Mouse (Mus musculus) neural tube, embryonic 12.5 days (tissue): ENCODE measurements at regions not wholly inside any gene's neighbourhood (a gene's known extent, or its start where the extent isn't known, plus 50 kb on each side); places are given as distances from the start of the nearest gene placed in this dataset.

ENCODE experiments used
- ATAC-seq: fragments of 200-750 bp; cut with Nextera tagmentation; 2 replicates; pipeline ENCODE4 v1.8.0; 2017; ENCODE audit warnings: low read depth, mild to moderate bottlenecking, moderate TSS enrichment, moderate library complexity; ENCODE audit not compliant: low FRiP score
- H3K27ac ChIP-seq: fragments of 300-500 bp; sonication (generic); 2 replicates; pipeline ENCODE4 v1.5.1; 2016
- H3K27me3 ChIP-seq: fragments of 300-500 bp; sonication (generic); replicated peaks from 2 replicates; pipeline ENCODE4 v1.6.1; 2016; ENCODE audit warnings: mild to moderate bottlenecking
- H3K36me3 ChIP-seq: fragments of 300-500 bp; sonication (generic); 2 replicates; pipeline ENCODE4 v1.6.1; 2016; ENCODE audit warnings: mild to moderate bottlenecking
- H3K4me1 ChIP-seq: fragments of 300-500 bp; sonication (generic); 2 replicates; pipeline ENCODE4 v1.6.1; 2016
- H3K4me2 ChIP-seq: fragments of 300-500 bp; sonication (generic); replicated peaks from 2 replicates; pipeline ENCODE4 v1.6.1; 2016; ENCODE audit warnings: mild to moderate bottlenecking
- H3K4me3 ChIP-seq: fragments of 300-500 bp; sonication (generic); 2 replicates; pipeline ENCODE4 v1.5.1; 2016
- H3K9ac ChIP-seq: fragments of 300-500 bp; sonication (generic); 2 replicates; pipeline ENCODE4 v1.6.1; 2016; ENCODE audit warnings: mild to moderate bottlenecking
- H3K9me3 ChIP-seq: fragments of 300-500 bp; sonication (generic); 2 replicates; pipeline ENCODE4 v1.6.1; 2016; ENCODE audit warnings: mild to moderate bottlenecking
- WGBS: fragments of 180-500 bp; shearing (Covaris S2); methylation state at CpG from one replicate; pipeline ENCODE4 v1.1.7; 2016; 5-methylcytosine and 5-hydroxymethylcytosine counted together

GRCm38 (mm10) chr12:68579909-68580308, 579.1 kb downstream of the Rps29 start:
- no peaks in the 10 kb centered on the region for H3K9me3 ChIP-seq
- H3K27ac ChIP-seq: no peak overlapping the region
- 32% methylated on average over 5 of the region's 5 CpGs for WGBS
- H3K9ac ChIP-seq: no peak overlapping the region
- no peaks in the 10 kb centered on the region for H3K4me1 ChIP-seq
- no peak overlapping the region for H3K4me2 ChIP-seq
- H3K4me3 ChIP-seq: no peak overlapping the region
- H3K36me3 ChIP-seq: no peaks in the 10 kb centered on the region
- no peaks in the 10 kb centered on the region for H3K27me3 ChIP-seq
- no peak for ATAC-seq

- Histone ChIP-seq H3K4me1 (no peaks in the 10 kb centered on the region), H3K9me3 (no peaks in the 10 kb centered on the region), H3K4me3 (no peak overlapping the region), H3K36me3 (no peaks in the 10 kb centered on the region), H3K27ac (no peak overlapping the region), H3K27me3 (no peaks in the 10 kb centered on the region), H3K4me2 (no peak overlapping the region), H3K9ac (no peak overlapping the region)
- peak; percentile 66 for ATAC-seq
- 47% methylated on average over 6 of the region's 6 CpGs for WGBS
Measured at GRCm38 (mm10) chr12:68577453-68577852, 581.5 kb downstream of the Rps29 start.

GRCm38 (mm10) chr12:68576855-68577254, 582.1 kb downstream of the Rps29 start:
- whole genome bisulfite sequencing: 69% methylated on average over 7 of the region's 7 CpGs
- Histone ChIP-seq H3K27me3 (no peaks in the 10 kb centered on the region), H3K36me3 (no peaks in the 10 kb centered on the region), H3K4me2 (no peak overlapping the region), H3K4me1 (no peaks in the 10 kb centered on the region), H3K9ac (no peak overlapping the region), H3K9me3 (no peaks in the 10 kb centered on the region), H3K4me3 (no peak overlapping the region), H3K27ac (no peak overlapping the region)
- no peak for ATAC-seq

GRCm38 (mm10) chr12:68554943-68555627, 603.9 kb downstream of the Rps29 start:
- no peak overlapping the region for H3K9ac ChIP-seq
- H3K4me1 ChIP-seq: no peaks in the 10 kb centered on the region
- no peak overlapping the region for H3K4me2 ChIP-seq
- H3K36me3 ChIP-seq: no peaks in the 10 kb centered on the region
- ATAC-seq: no peak
- no peak overlapping the region for H3K27ac ChIP-seq
- no peaks in the 10 kb centered on the region for H3K27me3 ChIP-seq
- no peak overlapping the region for H3K4me3 ChIP-seq
- H3K9me3 ChIP-seq: no peaks in the 10 kb centered on the region
- WGBS: 65% methylated on average over 7 of the region's 7 CpGs

GRCm38 (mm10) chr12:68554292-68554691, 604.7 kb downstream of the Rps29 start:
- 54% methylated on average over 2 of the region's 2 CpGs for WGBS
- Histone ChIP-seq H3K4me3 (no peak overlapping the region), H3K9me3 (no peaks in the 10 kb centered on the region), H3K36me3 (no peaks in the 10 kb centered on the region), H3K27ac (no peak overlapping the region), H3K4me1 (no peaks in the 10 kb centered on the region), H3K9ac (no peak overlapping the region), H3K4me2 (no peak overlapping the region), H3K27me3 (no peaks in the 10 kb centered on the region)
- ATAC-seq: no peak

- Histone ChIP-seq H3K4me2 (no peak overlapping the region), H3K4me3 (no peak overlapping the region), H3K9ac (no peak overlapping the region), H3K4me1 (no peaks in the 10 kb centered on the region), H3K36me3 (no peaks in the 10 kb centered on the region), H3K27ac (no peak overlapping the region), H3K27me3 (no peaks in the 10 kb centered on the region), H3K9me3 (no peaks in the 10 kb centered on the region)
- ATAC-seq: no peak
- WGBS: 42% methylated on average over 3 of the region's 3 CpGs
Measured at GRCm38 (mm10) chr12:68541811-68542210, 617.2 kb downstream of the Rps29 start.

GRCm38 (mm10) chr12:68500794-68501193, 658.2 kb downstream of the Rps29 start:
- H3K4me3 ChIP-seq: no peak overlapping the region
- WGBS: 82% methylated on average over 4 of the region's 4 CpGs
- no peak overlapping the region for H3K9ac ChIP-seq
- no peak overlapping the region for H3K27ac ChIP-seq
- H3K27me3 ChIP-seq: no peaks in the 10 kb centered on the region
- no peak for ATAC-seq
- no peaks in the 10 kb centered on the region for H3K9me3 ChIP-seq
- no peak overlapping the region for H3K4me2 ChIP-seq
- H3K36me3 ChIP-seq: no peaks in the 10 kb centered on the region
- H3K4me1 ChIP-seq: no peaks in the 10 kb centered on the region

GRCm38 (mm10) chr12:68463032-68463431, 696.0 kb downstream of the Rps29 start:
- H3K27me3 ChIP-seq: no peaks in the 10 kb centered on the region
- H3K4me3 ChIP-seq: no peak overlapping the region
- no peaks in the 10 kb centered on the region for H3K36me3 ChIP-seq
- H3K4me2 ChIP-seq: no peak overlapping the region
- WGBS: 57% methylated on average over 4 of the region's 4 CpGs
- H3K27ac ChIP-seq: no peak overlapping the region
- H3K4me1 ChIP-seq: no peaks in the 10 kb centered on the region
- no peak for ATAC-seq
- H3K9me3 ChIP-seq: no peaks in the 10 kb centered on the region
- H3K9ac ChIP-seq: no peak overlapping the region

GRCm38 (mm10) chr12:68458196-68458595, 700.8 kb downstream of the Rps29 start:
- Histone ChIP-seq H3K4me2 (no peak overlapping the region), H3K4me1 (no peaks in the 10 kb centered on the region), H3K36me3 (no peaks in the 10 kb centered on the region), H3K9ac (no peak overlapping the region), H3K4me3 (no peak overlapping the region), H3K27me3 (no peaks in the 10 kb centered on the region), H3K27ac (no peak overlapping the region), H3K9me3 (no peaks in the 10 kb centered on the region)
- WGBS: 90% methylated on average over 7 of the region's 7 CpGs
- no peak for ATAC-seq

- ATAC-seq: no peak
- Histone ChIP-seq H3K4me2 (no peak overlapping the region), H3K27me3 (no peaks in the 10 kb centered on the region), H3K4me1 (no peaks in the 10 kb centered on the region), H3K9me3 (no peaks in the 10 kb centered on the region), H3K4me3 (no peak overlapping the region), H3K9ac (no peak overlapping the region), H3K27ac (no peak overlapping the region), H3K36me3 (no peaks in the 10 kb centered on the region)
- 65% methylated on average over 1 of the region's 1 CpGs for WGBS
Measured at GRCm38 (mm10) chr12:68426601-68427000, 732.4 kb downstream of the Rps29 start.

- Histone ChIP-seq H3K4me3 (no peak overlapping the region), H3K27me3 (no peaks in the 10 kb centered on the region), H3K4me2 (no peak overlapping the region), H3K9ac (no peak overlapping the region), H3K9me3 (no peaks in the 10 kb centered on the region), H3K36me3 (no peaks in the 10 kb centered on the region), H3K27ac (no peak overlapping the region), H3K4me1 (no peaks in the 10 kb centered on the region)
- ATAC-seq: no peak
Measured at GRCm38 (mm10) chr12:68425006-68425405, 734.0 kb downstream of the Rps29 start.
